Mouse (Mus musculus) CD4-positive, CD25-positive, alpha-beta regulatory T cell, adult 9 weeks (primary cell): Measurements from ENCODE around the gene Kdm4a. TPM values are rescaled to one million over a fixed set of nuclear protein-coding genes. Genes with fewer than 3 reads are reported as not detected.

Source experiments
- polyA plus RNA-seq: library from polyadenylated mRNA; unstranded; fragments of 100-300 nt; shearing (Covaris generic); gene quantifications from one replicate; pipeline ENCODE4 v1.2.1, GENCODE M21; 2017

Kdm4a gene
- polyA plus RNA-seq: 36.7 TPM

DNA sequence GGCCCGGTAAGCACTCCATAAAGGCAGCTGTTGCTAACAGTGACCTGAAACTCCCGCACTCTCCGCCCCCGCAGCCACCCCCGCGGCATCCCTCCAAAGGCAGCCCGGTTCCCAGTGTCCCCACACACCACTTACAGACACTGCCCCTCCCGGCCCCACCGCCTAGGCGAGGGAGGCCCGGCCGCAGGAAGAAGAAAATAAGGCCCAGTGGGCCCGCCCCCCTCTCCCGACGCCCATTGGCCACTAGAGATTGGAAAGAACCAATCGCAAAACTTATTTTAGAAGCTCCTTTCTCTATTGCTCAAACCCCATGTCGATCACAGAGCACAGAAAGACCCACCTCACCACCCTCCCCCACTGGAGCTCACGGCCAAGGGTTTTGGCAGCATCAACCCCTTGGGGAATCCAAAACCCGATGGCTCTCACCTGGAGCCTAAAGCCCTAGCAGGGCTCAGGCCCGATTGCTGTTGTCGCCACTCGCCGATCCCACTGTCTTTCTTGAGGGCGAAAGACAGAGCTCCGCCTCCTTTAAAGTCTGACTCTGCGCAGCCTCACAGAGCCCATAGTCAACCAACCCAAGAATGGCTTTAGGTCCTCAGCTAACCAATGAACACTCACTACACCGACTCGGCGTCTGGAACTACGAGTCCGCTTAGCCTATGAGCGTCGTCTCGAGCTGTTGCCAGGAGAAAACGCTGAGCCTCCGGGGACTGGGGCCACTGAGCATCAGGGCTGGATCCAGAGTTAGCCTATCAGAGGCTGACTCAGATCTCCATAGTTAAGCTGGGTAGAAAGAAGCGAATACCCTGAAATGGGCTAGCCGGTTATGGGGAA is at the start of gene Kdm4a:
Gene Kdm4a (minus strand): TSS at position 577 of the 834 bp plus-strand sequence.

DNA sequence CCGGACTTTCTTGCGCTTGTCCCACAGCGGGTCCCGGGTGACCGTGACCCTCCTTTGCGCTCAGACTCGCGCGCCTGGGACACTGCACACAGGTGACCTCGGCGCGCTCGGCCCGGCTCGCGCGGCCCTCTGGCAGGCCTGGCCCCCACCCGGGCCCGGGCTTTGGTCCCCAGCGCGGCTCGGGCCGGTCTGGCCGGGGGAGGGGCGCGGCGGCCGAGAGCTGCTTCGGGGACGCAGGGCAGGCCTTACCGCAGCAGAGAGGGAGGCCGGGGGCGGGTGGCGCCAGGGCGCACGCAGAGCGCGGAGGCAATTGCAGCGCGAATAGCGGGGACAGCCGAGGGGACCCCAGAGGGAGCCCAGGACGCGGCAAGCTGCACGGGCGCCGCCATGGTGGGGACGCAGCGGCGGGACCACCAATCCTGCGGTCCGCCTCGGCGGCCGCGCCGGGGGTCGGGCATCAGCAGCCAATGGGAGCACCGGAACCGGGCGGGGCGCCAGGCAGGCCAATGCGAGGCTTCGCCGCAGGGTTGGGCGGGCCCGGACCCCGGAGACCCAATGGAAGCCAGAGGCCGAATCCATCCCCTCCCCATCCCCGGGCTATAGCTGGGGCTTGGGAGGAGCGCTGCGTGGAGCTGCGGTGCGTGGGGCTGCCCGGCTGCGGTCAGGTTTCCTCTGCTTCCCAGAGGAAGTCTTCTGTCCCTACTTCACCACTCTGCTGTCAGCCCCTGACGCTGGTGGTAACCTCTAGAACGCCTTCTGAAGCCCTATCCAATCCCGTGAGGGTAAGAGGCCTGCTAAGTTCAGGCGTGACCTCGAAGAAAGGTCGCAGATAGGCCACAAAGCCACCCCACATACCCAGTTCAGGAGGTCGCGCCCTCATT is 45.1 kb downstream of the Kdm4a start, which contains the start of gene St3gal3:
Gene St3gal3 (minus strand): TSS at position 430 of the 881 bp plus-strand sequence.

Other genes starting within 250 kb of the Kdm4a start
- gene St3gal3, start 45.1 kb downstream of the Kdm4a start, polyA plus RNA-seq: 0.74 TPM
- gene Ptprf, start 111.4 kb upstream of the Kdm4a start, polyA plus RNA-seq: 0.51 TPM
- gene Szt2, start 229.2 kb upstream of the Kdm4a start, polyA plus RNA-seq: 18.0 TPM
- 128 TPM for gene Med8, start 229.3 kb upstream of the Kdm4a start, polyA plus RNA-seq
- 181 TPM for gene Elovl1, start 248.1 kb upstream of the Kdm4a start, polyA plus RNA-seq